Mouse (Mus musculus): ENCODE data around the gene Fgf9.

DNA sequence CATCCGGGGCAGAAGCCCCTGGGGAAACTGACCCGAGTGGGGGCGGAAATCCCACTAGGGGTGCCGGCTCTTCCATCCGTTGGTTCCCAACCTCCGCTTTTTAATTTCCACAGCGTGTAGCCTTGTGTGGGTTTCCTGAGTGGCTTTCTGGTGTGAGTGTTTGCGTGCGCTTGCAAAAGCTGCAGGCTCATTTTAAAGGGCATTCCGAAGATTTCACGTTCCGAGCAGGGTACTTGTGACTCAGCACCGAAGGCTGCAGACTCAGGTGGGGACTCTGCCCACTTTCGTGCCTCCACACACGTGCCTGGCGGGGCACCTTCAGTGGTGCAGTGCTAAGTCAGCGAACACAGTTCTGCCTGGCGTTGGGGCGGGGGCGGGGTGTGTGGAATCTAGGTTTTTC, 3.6 kb downstream of the Fgf9 start:
- TF ChIP-seq EP300 (IDR thresholded peaks at IDR 0.05; ENCODE audit: insufficient read depth, low read depth, low read length) (no peak), CTCF (IDR thresholded peaks at IDR 0.05) (no peak), POLR2A (IDR thresholded peaks at IDR 0.05; ENCODE audit: insufficient read depth, low read depth, low read length) (no peak)
